Mouse (Mus musculus) C2C12 (cell line): ENCODE measurements around the gene Zfp42. TPM values are rescaled to one million over a fixed set of nuclear protein-coding genes. Genes with fewer than 3 reads are reported as not detected.
"Not testable (repeated sequence)": the region's sequence is repeated elsewhere in the genome, so short reads cannot be mapped to it uniquely, and the experiment has no call there.

Experiments used
- H3K27me3 ChIP-seq: one replicate; pipeline ENCODE4 v1.6.1; 2011; ENCODE audit not compliant: control insufficient read depth, insufficient read depth, insufficient read length
- H3K36me3 ChIP-seq: one replicate; pipeline ENCODE4 v1.6.1; 2011; ENCODE audit not compliant: control insufficient read depth, insufficient read depth
- H3K4me3 ChIP-seq: one replicate; pipeline ENCODE4 v1.5.1; 2011; ENCODE audit warnings: mild to moderate bottlenecking, control low read depth; ENCODE audit not compliant: poor library complexity, insufficient read depth, severe bottlenecking
- H3K79me2 ChIP-seq: one replicate; pipeline ENCODE4 v1.6.1; 2011; ENCODE audit not compliant: control insufficient read depth, insufficient read depth
- H3K79me3 ChIP-seq: one replicate; pipeline ENCODE4 v1.6.1; 2011; ENCODE audit warnings: low read depth, control low read depth
- H3ac ChIP-seq: one replicate; pipeline ENCODE3; 2011; ENCODE audit warnings: low read depth; ENCODE audit not compliant: control insufficient read depth, insufficient read length
- CEBPB ChIP-seq: IDR thresholded peaks from one replicate; pipeline ENCODE4 v1.6.1; 2011; ENCODE audit warnings: low read depth, mild to moderate bottlenecking, control low read depth, moderate library complexity
- CTCF ChIP-seq: IDR thresholded peaks from one replicate; pipeline ENCODE4 v1.5.1; 2011; ENCODE audit not compliant: control insufficient read depth, insufficient read depth, insufficient read length
- FOSL1 ChIP-seq: IDR thresholded peaks from one replicate; pipeline ENCODE4 v1.8.0; 2011; ENCODE audit warnings: mild to moderate bottlenecking, low read length; ENCODE audit not compliant: poor library complexity, insufficient read depth, severe bottlenecking
- MAX ChIP-seq: IDR thresholded peaks from one replicate; pipeline ENCODE4 v1.6.1; 2011; ENCODE audit warnings: mild to moderate bottlenecking, control low read depth
- MYOD1 ChIP-seq: IDR thresholded peaks from one replicate; pipeline ENCODE4 v1.6.1; 2011; ENCODE audit warnings: low read depth; ENCODE audit not compliant: control insufficient read depth, insufficient read length
- MYOG ChIP-seq: IDR thresholded peaks from one replicate; pipeline ENCODE4 v1.6.1; 2011; ENCODE audit not compliant: control insufficient read depth, insufficient read length; ENCODE audit errors: extremely low read depth
- USF1 ChIP-seq: IDR thresholded peaks from one replicate; pipeline ENCODE4 v1.6.1; 2011; ENCODE audit warnings: low read depth, mild to moderate bottlenecking, control low read depth, moderate library complexity
- long read RNA-seq, 2 experiments: library from polyadenylated mRNA; unstranded; transcript quantifications; one replicate each; pipeline ENCODE4 v2.0.0; 2019 to 2020
- polyA plus RNA-seq: library from polyadenylated mRNA; unstranded; fragments of >200 nt; fragmentation: generic; extraction: Trizol; gene quantifications from one replicate; pipeline ENCODE4 v1.2.1, GENCODE M21; 2012; ENCODE audit warnings: missing spikeins

Zfp42 gene
- not detected for polyA plus RNA-seq
- long read RNA-seq, experiment 1: 0 reads
- long read RNA-seq, experiment 2: 0 reads

DNA sequence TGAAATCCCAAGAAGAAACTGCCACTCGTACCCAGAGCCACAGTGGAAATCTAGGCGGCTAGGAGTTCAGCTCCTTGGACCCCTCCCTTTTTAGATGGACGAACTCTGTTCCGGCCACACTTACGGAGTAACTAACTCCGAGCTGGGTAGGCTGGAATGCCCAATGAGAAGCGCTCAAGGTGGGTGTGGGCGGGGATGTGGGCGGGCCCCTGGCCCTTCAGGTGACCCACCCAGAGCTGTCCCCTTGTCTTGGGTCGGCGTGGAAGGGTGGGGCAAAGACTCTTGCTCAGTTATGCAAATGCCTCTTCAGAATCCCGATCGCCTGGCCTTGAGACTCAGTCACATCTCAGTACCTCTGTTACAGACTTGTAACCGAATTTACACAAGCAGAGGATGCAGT, at the start of gene Zfp42:
Gene Zfp42, minus strand, starts transcription at position 85 of the 400 bp plus-strand sequence.
- no peak for TF ChIP-seq MAX
- TF ChIP-seq MYOG: no peak
- H3K79me3 ChIP-seq: no peaks in the 10 kb centered on the region
- H3K27me3 ChIP-seq: no peaks in the 10 kb centered on the region
- H3K36me3 ChIP-seq: no peaks in the 10 kb centered on the region
- no peak within 1 kb of the TSS for H3K4me3 ChIP-seq
- no peak within 1 kb of the TSS for H3ac ChIP-seq
- no peaks in the 10 kb centered on the region for H3K79me2 ChIP-seq

DNA sequence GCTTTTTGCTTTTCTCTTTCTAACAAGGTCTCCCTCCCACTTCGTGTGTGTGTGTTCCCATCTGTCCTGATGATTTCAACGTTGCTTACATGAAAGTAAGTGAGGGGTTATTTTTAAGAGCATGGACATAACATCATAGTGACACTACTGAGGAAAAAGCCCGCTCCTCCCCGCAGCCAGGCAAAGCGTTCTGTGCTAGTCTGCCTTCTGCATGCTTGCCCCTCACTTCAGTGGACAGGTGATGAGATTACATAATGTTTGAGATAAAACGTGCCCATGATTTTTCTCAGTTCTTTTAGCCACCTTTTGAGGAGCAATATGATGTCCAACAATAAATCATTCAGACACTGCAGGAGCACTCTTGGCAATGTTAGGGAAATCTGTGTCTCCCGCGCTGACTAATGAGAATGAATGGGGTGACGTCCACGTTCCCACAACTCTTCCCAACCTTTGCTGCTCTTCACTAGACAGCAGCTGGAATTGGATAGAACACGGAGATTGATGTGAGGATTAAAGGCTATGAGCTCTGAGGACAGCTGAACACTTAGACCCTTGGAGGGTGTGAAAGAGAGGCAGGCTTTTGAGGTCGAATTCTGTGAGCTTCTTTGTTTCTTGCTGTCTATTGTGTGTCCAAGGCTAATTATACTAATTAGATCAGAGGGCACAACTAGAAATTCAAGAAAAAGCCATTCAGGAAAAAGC, 49.4 kb upstream of the Zfp42 start:
- Histone ChIP-seq H3ac (no peak overlapping the region), H3K79me3 (no peaks in the 10 kb centered on the region), H3K4me3 (no peak overlapping the region), H3K36me3 (no peaks in the 10 kb centered on the region), H3K79me2 (no peaks in the 10 kb centered on the region), H3K27me3 (no peaks in the 10 kb centered on the region)
- TF ChIP-seq MYOD1 (no peak), CTCF (no peak), FOSL1 (no peak), MYOG (no peak), MAX (no peak), CEBPB (no peak), USF1 (no peak)

DNA sequence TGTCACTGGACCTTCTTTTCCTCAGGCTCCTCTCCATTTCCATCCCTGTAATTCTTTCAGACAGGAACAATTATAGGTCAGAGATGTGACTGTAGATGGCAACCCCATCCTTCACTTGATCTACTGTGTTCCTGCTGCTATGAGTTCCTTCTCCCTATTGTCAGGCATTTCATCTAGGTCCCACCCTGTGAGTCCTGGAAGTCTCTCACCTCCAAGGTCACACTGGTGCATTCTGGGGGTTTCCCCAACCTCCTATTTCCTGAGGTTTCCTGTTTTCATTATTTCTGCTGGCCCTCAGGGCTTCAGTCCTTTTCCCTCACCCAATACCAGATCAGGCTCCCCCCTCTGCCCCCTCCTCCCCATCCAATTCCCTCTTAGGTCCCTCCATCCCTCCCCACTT, 45.5 kb upstream of the Zfp42 start:
- H3K4me3 ChIP-seq, H3K27me3 ChIP-seq, H3K36me3 ChIP-seq: not testable (repeated sequence)

DNA sequence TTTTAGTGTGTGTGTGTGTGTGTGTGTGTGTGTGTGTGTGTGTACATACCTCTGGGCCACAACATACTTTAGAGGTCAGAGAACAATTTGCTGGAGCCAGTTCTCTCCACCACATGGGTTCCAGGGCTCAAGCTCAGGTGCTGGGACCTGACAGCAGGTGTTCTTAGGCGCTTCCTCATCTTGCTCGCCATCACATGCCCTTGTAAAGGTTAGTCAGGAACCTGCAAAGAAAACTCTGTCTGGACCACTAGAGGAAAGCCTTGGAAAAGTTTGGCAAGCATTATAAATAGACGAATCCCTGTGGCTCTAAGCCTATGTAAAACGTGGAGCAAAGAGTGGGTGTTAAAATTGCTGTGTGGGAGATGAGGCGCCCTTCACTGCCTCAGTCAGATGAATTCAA, 31.8 kb upstream of the Zfp42 start:
- no peaks in the 10 kb centered on the region for H3K79me2 ChIP-seq
- H3K27me3 ChIP-seq: no peaks in the 10 kb centered on the region
- H3ac ChIP-seq: no peak overlapping the region
- no peaks in the 10 kb centered on the region for H3K79me3 ChIP-seq
- no peak for TF ChIP-seq FOSL1
- TF ChIP-seq MAX: no peak
- H3K36me3 ChIP-seq: no peaks in the 10 kb centered on the region
- H3K4me3 ChIP-seq: no peak overlapping the region

More for the DNA sequence above, 45.5 kb upstream of the Zfp42 start:
- not testable (repeated sequence) for H3K79me3 ChIP-seq, H3ac ChIP-seq, H3K79me2 ChIP-seq

DNA sequence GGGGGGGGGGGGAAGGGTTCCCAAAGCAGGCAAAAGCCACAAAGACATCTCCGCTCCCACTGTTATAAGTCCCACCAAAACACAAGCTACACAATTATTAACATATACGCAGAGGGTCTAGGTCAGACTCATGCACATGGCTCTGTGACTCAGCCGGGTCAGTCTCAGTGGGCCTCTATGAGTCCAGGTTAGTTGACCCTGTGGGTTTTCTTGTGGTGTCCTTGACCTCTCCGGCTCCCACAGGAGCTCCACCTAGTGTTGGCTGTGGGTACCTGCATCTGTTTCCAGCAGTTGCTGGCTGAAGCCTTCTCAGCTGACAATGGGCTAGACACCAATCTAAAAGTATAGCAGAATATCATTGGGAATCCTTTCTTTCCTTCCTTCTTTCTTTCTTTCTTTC, 26.7 kb upstream of the Zfp42 start:
- no peaks in the 10 kb centered on the region for H3K79me3 ChIP-seq
- H3K27me3 ChIP-seq: no peaks in the 10 kb centered on the region
- H3K79me2 ChIP-seq: no peaks in the 10 kb centered on the region
- H3K4me3 ChIP-seq: no peak overlapping the region
- TF ChIP-seq FOSL1: no peak
- TF ChIP-seq MYOG: no peak
- TF ChIP-seq MAX: no peak
- no peak for TF ChIP-seq CTCF
- TF ChIP-seq USF1: no peak
- no peak for TF ChIP-seq MYOD1
- TF ChIP-seq CEBPB: no peak
- H3K36me3 ChIP-seq: no peaks in the 10 kb centered on the region
- no peak overlapping the region for H3ac ChIP-seq

DNA sequence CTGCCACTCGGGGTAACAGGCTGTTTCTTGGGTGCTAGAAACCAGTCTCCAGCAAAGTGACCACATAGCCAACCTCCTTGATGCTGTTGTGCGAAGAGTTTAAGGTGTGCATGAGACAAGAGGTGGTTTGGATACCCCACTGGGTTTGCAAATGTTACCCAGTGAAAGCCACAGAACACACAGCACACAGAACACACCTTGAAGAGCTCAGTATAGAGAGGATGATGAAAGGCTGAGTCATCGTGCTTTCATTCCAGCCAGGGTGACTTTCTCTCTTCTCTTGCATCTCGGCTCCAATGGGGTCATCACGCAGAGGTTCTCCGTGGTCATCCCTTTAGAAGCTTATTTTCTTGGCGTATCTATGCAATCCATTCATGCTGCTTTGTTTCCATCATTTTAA, 24.9 kb upstream of the Zfp42 start:
- TF ChIP-seq MYOD1 (no peak), CTCF (no peak), FOSL1 (no peak)
- H3K4me3 ChIP-seq: no peak overlapping the region
- no peak overlapping the region for H3ac ChIP-seq
- H3K79me2 ChIP-seq: no peaks in the 10 kb centered on the region
- H3K79me3 ChIP-seq: no peaks in the 10 kb centered on the region
- H3K36me3 ChIP-seq: no peaks in the 10 kb centered on the region
- no peaks in the 10 kb centered on the region for H3K27me3 ChIP-seq
